Mouse (Mus musculus): Measurements from ENCODE around the gene Wdr47.
"Not testable (repeated sequence)": the region's sequence is repeated elsewhere in the genome, so short reads cannot be mapped to it uniquely, and the experiment has no call there.

The Wdr47 gene

GRCm38 (mm10) chr3:108590786-108591529 lies at the start of gene Wdr47:
Wdr47 (plus strand) TSS chr3:108591279.
- peak; percentile 92 to 95 for DNase-seq (ENCODE audit: low spot score in 2 of 2)

GRCm38 (mm10) chr3:108542299-108542698 lies 48.8 kb upstream of the Wdr47 start:
- DNase-seq (ENCODE audit: low spot score in 2 of 2) = no peak

GRCm38 (mm10) chr3:108554111-108554561 lies 36.9 kb upstream of the Wdr47 start:
- DNase-seq (ENCODE audit: low spot score in 2 of 2) = peak in 1 of 2 experiments; percentile 35

GRCm38 (mm10) chr3:108554587-108555312 lies 36.3 kb upstream of the Wdr47 start:
- peak; percentile 90 to 96 for DNase-seq (ENCODE audit: low spot score in 2 of 2)

- DNase-seq (ENCODE audit: low spot score in 2 of 2) = no peak
These were observed 33.2 kb upstream of the Wdr47 start for GRCm38 (mm10) chr3:108557888-108558287.

GRCm38 (mm10) chr3:108562133-108562730 lies 28.8 kb upstream of the Wdr47 start, which contains the start of gene Tmem167b:
Tmem167b (minus strand) TSS chr3:108562466.
- peak; percentile 95 to 97 for DNase-seq (ENCODE audit: low spot score in 2 of 2)

GRCm38 (mm10) chr3:108562777-108563271 lies 28.3 kb upstream of the Wdr47 start:
- DNase-seq (ENCODE audit: low spot score in 2 of 2) = no peak

GRCm38 (mm10) chr3:108563309-108563708 lies 27.8 kb upstream of the Wdr47 start:
- peak in 1 of 2 experiments; percentile 87 for DNase-seq (ENCODE audit: low spot score in 2 of 2)

- DNase-seq (ENCODE audit: low spot score in 2 of 2) = peak in 1 of 2 experiments; percentile 53
These were observed 22.8 kb upstream of the Wdr47 start for GRCm38 (mm10) chr3:108567990-108568877.

- not testable (repeated sequence) for DNase-seq (ENCODE audit: low spot score in 2 of 2)
These were observed 21.4 kb upstream of the Wdr47 start for GRCm38 (mm10) chr3:108569636-108570035.

- DNase-seq (ENCODE audit: low spot score in 2 of 2) = no peak
These were observed 20.3 kb upstream of the Wdr47 start for GRCm38 (mm10) chr3:108570813-108571212.

GRCm38 (mm10) chr3:108571443-108572294 lies 19.4 kb upstream of the Wdr47 start, which contains the start of gene Taf13:
Taf13 (plus strand) TSS chr3:108571698.
- peak; percentile 92 to 98 for DNase-seq (ENCODE audit: low spot score in 2 of 2)

- DNase-seq (ENCODE audit: low spot score in 2 of 2) = no peak
These were observed 18.6 kb upstream of the Wdr47 start for GRCm38 (mm10) chr3:108572309-108573010.

- DNase-seq (ENCODE audit: low spot score in 2 of 2) = no peak
These were observed 17.1 kb upstream of the Wdr47 start for GRCm38 (mm10) chr3:108574018-108574417.

GRCm38 (mm10) chr3:108584580-108584979 lies 6.5 kb upstream of the Wdr47 start:
- no peak for DNase-seq (ENCODE audit: low spot score in 2 of 2)

GRCm38 (mm10) chr3:108588446-108588845 lies 2.6 kb upstream of the Wdr47 start:
- DNase-seq (ENCODE audit: low spot score in 2 of 2) = no peak

- DNase-seq (ENCODE audit: low spot score in 2 of 2) = no peak
These were observed 747 bp downstream of the Wdr47 start for GRCm38 (mm10) chr3:108591530-108592522.

- no peak for DNase-seq (ENCODE audit: low spot score in 2 of 2)
These were observed 17.8 kb downstream of the Wdr47 start for GRCm38 (mm10) chr3:108608906-108609305.
